Mouse (Mus musculus): Measurements from ENCODE around the gene Iqgap2.

DNA sequence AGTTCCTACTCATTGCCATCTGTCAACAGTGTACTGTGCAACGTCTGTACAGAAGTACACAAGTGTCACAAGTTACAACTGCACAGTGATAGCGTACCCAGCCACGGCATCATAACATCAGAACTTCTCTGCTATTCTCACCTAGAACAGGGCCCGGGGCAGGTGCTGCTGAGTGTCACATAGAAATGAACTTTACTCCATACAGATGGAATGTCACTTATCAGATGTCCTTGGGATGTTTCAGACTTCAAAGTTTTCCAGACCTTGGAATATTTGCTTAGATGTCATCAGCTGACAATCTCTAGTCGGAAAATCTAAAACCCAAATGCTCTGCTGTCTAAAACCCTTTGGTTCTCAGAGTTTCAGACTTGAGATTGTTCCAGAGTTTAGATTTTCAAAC lies 137.4 kb downstream of the Iqgap2 start:
- TF ChIP-seq MYOG (IDR thresholded peaks at IDR 0.05; ENCODE audit: control insufficient read depth, extremely low read depth, insufficient read length) = no peak
- TF ChIP-seq CTCF (IDR thresholded peaks at IDR 0.05; ENCODE audit: control insufficient read depth, insufficient read depth, insufficient read length) = no peak
- no peak for TF ChIP-seq MAX (IDR thresholded peaks at IDR 0.05)
- no peak for TF ChIP-seq USF1 (IDR thresholded peaks at IDR 0.05; ENCODE audit: low read depth)

Data from C2C12 (cell line).